Mouse (Mus musculus): ENCODE results near the gene Npw.

DNA sequence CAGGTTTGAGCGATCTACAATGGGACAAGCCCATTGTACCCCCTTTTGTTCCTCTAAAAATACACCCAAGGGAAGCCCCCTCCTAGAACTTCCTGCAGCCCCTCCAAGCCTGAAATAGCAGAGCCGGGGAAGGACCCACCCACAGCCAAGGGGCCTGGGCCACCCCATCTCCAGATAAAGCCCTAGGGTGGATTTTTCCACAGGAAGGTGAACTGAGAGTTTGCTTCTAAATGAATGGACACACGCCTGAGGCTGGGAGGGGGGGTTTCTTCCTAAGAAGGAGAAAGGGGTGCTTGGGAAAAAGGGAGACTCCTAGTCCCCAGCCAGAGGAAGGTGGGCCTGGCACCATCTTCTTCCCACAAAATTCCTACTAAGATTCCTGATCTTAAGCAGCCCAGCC lies 12.3 kb downstream of the Npw start:
- TF ChIP-seq CTCF (IDR thresholded peaks at IDR 0.05): no peak
- TF ChIP-seq EP300 (IDR thresholded peaks at IDR 0.05; ENCODE audit: insufficient read depth, low read depth, low read length): no peak
- no peak; the same call in 1 of the 2 replicates for TF ChIP-seq POLR2A (IDR thresholded peaks at IDR 0.05; ENCODE audit: insufficient read depth, low read depth, low read length)
